Mouse (Mus musculus): ENCODE measurements around the gene Anapc16.

- no peak for TF ChIP-seq CTCF (IDR thresholded peaks at IDR 0.05; ENCODE audit: low read depth, low read length)
- TF ChIP-seq POLR2A (IDR thresholded peaks at IDR 0.05; ENCODE audit: borderline replicate concordance, low read depth, low read length) = no peak
Measured at GRCm38 (mm10) chr10:59939081-59939480, 63.9 kb downstream of the Anapc16 start.

Measured in bone marrow macrophage, adult 2 months (primary cell).